Mouse (Mus musculus) neural tube, embryonic 13.5 days (tissue): Measurements from ENCODE around the gene Timm22. TPM values are rescaled to one million over a fixed set of nuclear protein-coding genes. Genes with fewer than 3 reads are reported as not detected.
A peak's percentile ranks its signal among the peaks of the same experiment; 100 is the strongest.

Experiments
- ATAC-seq: fragments of 200-750 bp; cut with Nextera tagmentation; 2 replicates; pipeline ENCODE4 v1.8.0; 2017; ENCODE audit warnings: low read depth, mild to moderate bottlenecking, moderate TSS enrichment, moderate library complexity
- H3K27ac ChIP-seq: fragments of 300-500 bp; sonication (generic); replicated peaks from 2 replicates; pipeline ENCODE4 v1.5.1; 2015; ENCODE audit warnings: moderate library complexity, mild to moderate bottlenecking, inconsistent platforms
- H3K27me3 ChIP-seq: fragments of 300-500 bp; sonication (generic); 2 replicates; pipeline ENCODE4 v1.6.1; 2015; ENCODE audit warnings: mild to moderate bottlenecking, inconsistent platforms
- H3K36me3 ChIP-seq: fragments of 300-500 bp; sonication (generic); 2 replicates; pipeline ENCODE4 v1.6.1; 2015; ENCODE audit warnings: mild to moderate bottlenecking, inconsistent platforms
- H3K4me1 ChIP-seq: fragments of 300-500 bp; sonication (generic); replicated peaks from 2 replicates; pipeline ENCODE4 v1.6.1; 2015; ENCODE audit warnings: inconsistent platforms
- H3K4me2 ChIP-seq: fragments of 300-500 bp; sonication (generic); 2 replicates; pipeline ENCODE4 v1.6.1; 2015; ENCODE audit warnings: inconsistent platforms, mild to moderate bottlenecking, moderate library complexity
- H3K4me3 ChIP-seq: fragments of 300-500 bp; sonication (generic); 2 replicates; pipeline ENCODE4 v1.5.1; 2015; ENCODE audit warnings: mild to moderate bottlenecking, inconsistent platforms
- H3K9ac ChIP-seq: fragments of 300-500 bp; sonication (generic); 2 replicates; pipeline ENCODE4 v1.6.1; 2015; ENCODE audit warnings: moderate library complexity, mild to moderate bottlenecking, inconsistent platforms
- H3K9me3 ChIP-seq: fragments of 300-500 bp; sonication (generic); 2 replicates; pipeline ENCODE4 v1.6.1; 2016; ENCODE audit warnings: inconsistent platforms
- WGBS: fragments of 180-500 bp; shearing (Covaris S2); methylation state at CpG from one replicate; pipeline ENCODE4 v1.1.7; 2015; 5-methylcytosine and 5-hydroxymethylcytosine counted together
- polyA plus RNA-seq: library from polyadenylated mRNA; unstranded; fragments of >200 nt; fragmentation: Nextera tagmentation; extraction: Ambion mirVana; gene quantifications from 2 replicates; pipeline ENCODE4 v1.2.1, GENCODE M21; 2015

Timm22 gene
- polyA plus RNA-seq, 1 experiment from 2014 or later, result 124 TPM

- Histone ChIP-seq H3K4me2 (peak overlapping the region; percentile 92), H3K9me3 (no peaks in the 10 kb centered on the region), H3K27ac (peak overlapping the region; percentile 89), H3K4me3 (peak overlapping the region; percentile 76), H3K4me1 (peaks cover 47% of the 10 kb centered on the region), H3K9ac (peak overlapping the region; percentile 85), H3K27me3 (no peaks in the 10 kb centered on the region), H3K36me3 (no peaks in the 10 kb centered on the region)
- peak; percentile 25 for ATAC-seq
- 2% methylated on average over 25 of the region's 26 CpGs for WGBS
Observed at GRCm38 (mm10) chr11:76397650-76398311, 9.0 kb upstream of the Timm22 start.

GRCm38 (mm10) chr11:76398312-76398797 lies 8.4 kb upstream of the Timm22 start:
- ATAC-seq, result peak; percentile 77
- Histone ChIP-seq H3K27ac (peak overlapping the region; percentile 89), H3K27me3 (no peaks in the 10 kb centered on the region), H3K4me1 (peaks cover 41% of the 10 kb centered on the region), H3K4me2 (peak overlapping the region; percentile 92), H3K36me3 (no peaks in the 10 kb centered on the region), H3K9ac (peak overlapping the region; percentile 85), H3K4me3 (peak overlapping the region; percentile 76), H3K9me3 (no peaks in the 10 kb centered on the region)
- WGBS, result 0% methylated on average over 25 of the region's 33 CpGs

- Histone ChIP-seq H3K9me3 (no peaks in the 10 kb centered on the region), H3K27ac (peak within 1 kb of the TSS; percentile 89), H3K4me1 (peaks cover 41% of the 10 kb centered on the region), H3K4me3 (peak within 1 kb of the TSS; percentile 76), H3K27me3 (no peaks in the 10 kb centered on the region), H3K4me2 (peak within 1 kb of the TSS; percentile 92), H3K36me3 (no peaks in the 10 kb centered on the region), H3K9ac (peak within 1 kb of the TSS; percentile 85)
- under 1% methylated on average over 65 of the region's 70 CpGs for WGBS
- peak; percentile 92 for ATAC-seq
Observed at GRCm38 (mm10) chr11:76398798-76399586, 7.8 kb upstream of the Timm22 start, which contains the start of gene Nxn. Gene Nxn (minus strand): TSS chr11:76399140.

GRCm38 (mm10) chr11:76399587-76400330 lies 7.0 kb upstream of the Timm22 start:
- Histone ChIP-seq H3K4me1 (peaks cover 38% of the 10 kb centered on the region), H3K9me3 (no peaks in the 10 kb centered on the region), H3K9ac (peak overlapping the region; percentile 85; the same call in 1 of the 2 replicates), H3K4me3 (peak overlapping the region; percentile 76), H3K36me3 (no peaks in the 10 kb centered on the region), H3K27me3 (no peaks in the 10 kb centered on the region), H3K27ac (peak overlapping the region; percentile 89), H3K4me2 (peak overlapping the region; percentile 92)
- 13% methylated on average over 11 of the region's 11 CpGs for WGBS
- peak; percentile 5; the same call in 1 of the 2 replicates for ATAC-seq

GRCm38 (mm10) chr11:76401398-76401797 lies 5.4 kb upstream of the Timm22 start:
- H3K27me3 ChIP-seq, result no peaks in the 10 kb centered on the region
- WGBS, result 65% methylated on average over 10 of the region's 10 CpGs
- H3K4me2 ChIP-seq, result no peak overlapping the region
- H3K9me3 ChIP-seq, result no peaks in the 10 kb centered on the region
- H3K27ac ChIP-seq, result no peak overlapping the region
- ATAC-seq, result no peak
- no peak overlapping the region for H3K4me3 ChIP-seq
- H3K4me1 ChIP-seq, result peaks cover 24% of the 10 kb centered on the region
- no peak overlapping the region for H3K9ac ChIP-seq
- H3K36me3 ChIP-seq, result no peaks in the 10 kb centered on the region

- H3K9ac ChIP-seq, result no peak overlapping the region
- no peak for ATAC-seq
- H3K4me1 ChIP-seq, result peaks cover 18% of the 10 kb centered on the region
- no peaks in the 10 kb centered on the region for H3K36me3 ChIP-seq
- 67% methylated on average over 4 of the region's 4 CpGs for WGBS
- no peak overlapping the region for H3K4me3 ChIP-seq
- no peak overlapping the region for H3K27ac ChIP-seq
- no peaks in the 10 kb centered on the region for H3K9me3 ChIP-seq
- no peaks in the 10 kb centered on the region for H3K27me3 ChIP-seq
- no peak overlapping the region for H3K4me2 ChIP-seq
Observed at GRCm38 (mm10) chr11:76405113-76405512, 1.6 kb upstream of the Timm22 start.

- no peak for ATAC-seq
- Histone ChIP-seq H3K9ac (no peak overlapping the region), H3K4me3 (no peak overlapping the region), H3K27ac (no peak overlapping the region), H3K4me1 (peaks cover 18% of the 10 kb centered on the region), H3K27me3 (no peaks in the 10 kb centered on the region), H3K9me3 (no peaks in the 10 kb centered on the region), H3K4me2 (no peak overlapping the region), H3K36me3 (no peaks in the 10 kb centered on the region)
- WGBS, result 84% methylated on average over 5 of the region's 5 CpGs
Observed at GRCm38 (mm10) chr11:76405626-76406264, 1.0 kb upstream of the Timm22 start.

GRCm38 (mm10) chr11:76410826-76411225 lies 4.1 kb downstream of the Timm22 start:
- Histone ChIP-seq H3K4me3 (no peak overlapping the region), H3K9ac (no peak overlapping the region), H3K27ac (no peak overlapping the region), H3K9me3 (no peaks in the 10 kb centered on the region), H3K27me3 (no peaks in the 10 kb centered on the region), H3K4me2 (no peak overlapping the region), H3K4me1 (peaks cover 18% of the 10 kb centered on the region), H3K36me3 (peaks cover 39% of the 10 kb centered on the region)
- no peak for ATAC-seq
- 73% methylated on average over 12 of the region's 12 CpGs for WGBS

- H3K4me3 ChIP-seq, result no peak overlapping the region
- no peak for ATAC-seq
- H3K9ac ChIP-seq, result no peak overlapping the region
- H3K9me3 ChIP-seq, result no peaks in the 10 kb centered on the region
- WGBS, result 80% methylated on average over 4 of the region's 4 CpGs
- no peaks in the 10 kb centered on the region for H3K27me3 ChIP-seq
- H3K27ac ChIP-seq, result no peak overlapping the region
- H3K4me1 ChIP-seq, result peaks cover 12% of the 10 kb centered on the region
- H3K4me2 ChIP-seq, result no peak overlapping the region
- H3K36me3 ChIP-seq, result peaks cover 63% of the 10 kb centered on the region
Observed at GRCm38 (mm10) chr11:76413202-76413601, 6.5 kb downstream of the Timm22 start.

GRCm38 (mm10) chr11:76415001-76415400 lies 8.2 kb downstream of the Timm22 start:
- Histone ChIP-seq H3K4me2 (no peak overlapping the region), H3K4me3 (no peak overlapping the region), H3K4me1 (peaks cover 11% of the 10 kb centered on the region; the same call in 1 of the 2 replicates), H3K27ac (no peak overlapping the region), H3K36me3 (peaks cover 81% of the 10 kb centered on the region), H3K27me3 (no peaks in the 10 kb centered on the region), H3K9me3 (no peaks in the 10 kb centered on the region), H3K9ac (no peak overlapping the region)
- ATAC-seq, result no peak
- 90% methylated on average over 4 of the region's 4 CpGs for WGBS

- H3K27ac ChIP-seq, result no peak overlapping the region
- ATAC-seq, result no peak
- no peaks in the 10 kb centered on the region for H3K9me3 ChIP-seq
- no peak overlapping the region for H3K4me3 ChIP-seq
- H3K9ac ChIP-seq, result no peak overlapping the region
- peaks cover 11% of the 10 kb centered on the region; the same call in 1 of the 2 replicates for H3K4me1 ChIP-seq
- no peak overlapping the region for H3K4me2 ChIP-seq
- H3K36me3 ChIP-seq, result peaks cover 90% of the 10 kb centered on the region
- H3K27me3 ChIP-seq, result no peaks in the 10 kb centered on the region
- WGBS, result 59% methylated on average over 2 of the region's 2 CpGs
Observed at GRCm38 (mm10) chr11:76415985-76416384, 9.2 kb downstream of the Timm22 start.
